Mouse (Mus musculus): ENCODE results near the gene Tmem178. TPM values are rescaled to one million over a fixed set of nuclear protein-coding genes. Genes with fewer than 3 reads are reported as not detected.

Tmem178 gene
- polyA plus RNA-seq, 1 experiment from 2014 or later, result 7.0 TPM

- Histone ChIP-seq H3K9ac (no peak overlapping the region), H3K27me3 (no peaks in the 10 kb centered on the region), H3K27ac (no peak overlapping the region), H3K36me3 (no peaks in the 10 kb centered on the region), H3K4me1 (peaks cover 14% of the 10 kb centered on the region), H3K4me3 (no peak overlapping the region), H3K4me2 (no peak overlapping the region), H3K9me3 (no peaks in the 10 kb centered on the region)
- ATAC-seq (ENCODE audit: insufficient number of reproducible peaks, low FRiP score, low TSS enrichment, low read depth), result no peak
- WGBS, result 45% methylated on average over 18 of the region's 18 CpGs
Observed at GRCm38 (mm10) chr17:80969643-80970619, 25.5 kb downstream of the Tmem178 start.

GRCm38 (mm10) chr17:80970716-80971115 is 26.3 kb downstream of the Tmem178 start:
- 62% methylated on average over 10 of the region's 10 CpGs for WGBS
- H3K4me3 ChIP-seq, result no peak overlapping the region
- no peak overlapping the region for H3K27ac ChIP-seq
- H3K9ac ChIP-seq, result no peak overlapping the region
- peaks cover 14% of the 10 kb centered on the region for H3K4me1 ChIP-seq
- H3K27me3 ChIP-seq, result no peaks in the 10 kb centered on the region
- no peak for ATAC-seq (ENCODE audit: insufficient number of reproducible peaks, low FRiP score, low TSS enrichment, low read depth)
- no peaks in the 10 kb centered on the region for H3K36me3 ChIP-seq
- H3K9me3 ChIP-seq, result no peaks in the 10 kb centered on the region
- no peak overlapping the region for H3K4me2 ChIP-seq

GRCm38 (mm10) chr17:80972891-80973290 is 28.5 kb downstream of the Tmem178 start:
- H3K27me3 ChIP-seq, result no peaks in the 10 kb centered on the region
- peaks cover 14% of the 10 kb centered on the region for H3K4me1 ChIP-seq
- ATAC-seq (ENCODE audit: insufficient number of reproducible peaks, low FRiP score, low TSS enrichment, low read depth), result no peak
- no peak overlapping the region for H3K4me2 ChIP-seq
- H3K9me3 ChIP-seq, result no peaks in the 10 kb centered on the region
- H3K36me3 ChIP-seq, result no peaks in the 10 kb centered on the region
- H3K27ac ChIP-seq, result no peak overlapping the region
- H3K4me3 ChIP-seq, result no peak overlapping the region
- WGBS, result 79% methylated on average over 7 of the region's 7 CpGs
- no peak overlapping the region for H3K9ac ChIP-seq

- H3K27ac ChIP-seq, result no peak overlapping the region
- H3K4me3 ChIP-seq, result no peak overlapping the region
- WGBS, result 77% methylated on average over 5 of the region's 5 CpGs
- H3K9me3 ChIP-seq, result no peaks in the 10 kb centered on the region
- no peaks in the 10 kb centered on the region for H3K36me3 ChIP-seq
- no peaks in the 10 kb centered on the region for H3K27me3 ChIP-seq
- H3K4me2 ChIP-seq, result no peak overlapping the region
- no peaks in the 10 kb centered on the region for H3K4me1 ChIP-seq
- H3K9ac ChIP-seq, result no peak overlapping the region
- no peak for ATAC-seq (ENCODE audit: insufficient number of reproducible peaks, low FRiP score, low TSS enrichment, low read depth)
Observed at GRCm38 (mm10) chr17:80977245-80977644, 32.8 kb downstream of the Tmem178 start.

GRCm38 (mm10) chr17:80980096-80980495 is 35.7 kb downstream of the Tmem178 start:
- no peak overlapping the region for H3K9ac ChIP-seq
- H3K4me2 ChIP-seq, result no peak overlapping the region
- WGBS, result 84% methylated on average over 10 of the region's 10 CpGs
- no peaks in the 10 kb centered on the region for H3K9me3 ChIP-seq
- H3K36me3 ChIP-seq, result no peaks in the 10 kb centered on the region
- no peaks in the 10 kb centered on the region for H3K27me3 ChIP-seq
- no peaks in the 10 kb centered on the region for H3K4me1 ChIP-seq
- no peak overlapping the region for H3K27ac ChIP-seq
- H3K4me3 ChIP-seq, result no peak overlapping the region
- no peak for ATAC-seq (ENCODE audit: insufficient number of reproducible peaks, low FRiP score, low TSS enrichment, low read depth)

GRCm38 (mm10) chr17:80981721-80982411 is 37.4 kb downstream of the Tmem178 start:
- no peak for ATAC-seq (ENCODE audit: insufficient number of reproducible peaks, low FRiP score, low TSS enrichment, low read depth)
- H3K4me2 ChIP-seq, result 0 out of 2 replicates have a peak overlapping the region, but pooled peaks have one; percentile 2
- H3K27ac ChIP-seq, result peak overlapping the region; percentile 6
- no peaks in the 10 kb centered on the region for H3K9me3 ChIP-seq
- no peak overlapping the region for H3K9ac ChIP-seq
- 62% methylated on average over 12 of the region's 12 CpGs for WGBS
- no peaks in the 10 kb centered on the region for H3K27me3 ChIP-seq
- H3K4me3 ChIP-seq, result no peak overlapping the region
- no peaks in the 10 kb centered on the region for H3K36me3 ChIP-seq
- H3K4me1 ChIP-seq, result no peaks in the 10 kb centered on the region

- no peak for ATAC-seq (ENCODE audit: insufficient number of reproducible peaks, low FRiP score, low TSS enrichment, low read depth)
- WGBS, result 6% methylated on average over 8 of the region's 8 CpGs
- no peaks in the 10 kb centered on the region for H3K27me3 ChIP-seq
- no peaks in the 10 kb centered on the region for H3K9me3 ChIP-seq
- H3K4me2 ChIP-seq, result 0 out of 2 replicates have a peak overlapping the region, but pooled peaks have one; percentile 2
- no peaks in the 10 kb centered on the region for H3K4me1 ChIP-seq
- H3K36me3 ChIP-seq, result no peaks in the 10 kb centered on the region
- no peak overlapping the region for H3K4me3 ChIP-seq
- H3K9ac ChIP-seq, result no peak overlapping the region
- H3K27ac ChIP-seq, result peak overlapping the region; percentile 6; the same call in 1 of the 2 replicates
Observed at GRCm38 (mm10) chr17:80982412-80982787, 38.0 kb downstream of the Tmem178 start.

GRCm38 (mm10) chr17:80982976-80983375 is 38.5 kb downstream of the Tmem178 start:
- Histone ChIP-seq H3K27me3 (no peaks in the 10 kb centered on the region), H3K4me3 (no peak overlapping the region), H3K9me3 (no peaks in the 10 kb centered on the region), H3K4me2 (no peak overlapping the region), H3K9ac (no peak overlapping the region), H3K36me3 (no peaks in the 10 kb centered on the region), H3K27ac (no peak overlapping the region), H3K4me1 (no peaks in the 10 kb centered on the region)
- ATAC-seq (ENCODE audit: insufficient number of reproducible peaks, low FRiP score, low TSS enrichment, low read depth), result no peak
- 69% methylated on average over 10 of the region's 10 CpGs for WGBS

- Histone ChIP-seq H3K36me3 (no peaks in the 10 kb centered on the region), H3K4me3 (no peak overlapping the region), H3K27me3 (no peaks in the 10 kb centered on the region), H3K4me2 (no peak overlapping the region), H3K27ac (no peak overlapping the region), H3K9ac (no peak overlapping the region), H3K9me3 (no peaks in the 10 kb centered on the region), H3K4me1 (no peaks in the 10 kb centered on the region)
- 64% methylated on average over 8 of the region's 8 CpGs for WGBS
- no peak for ATAC-seq (ENCODE audit: insufficient number of reproducible peaks, low FRiP score, low TSS enrichment, low read depth)
Observed at GRCm38 (mm10) chr17:80991535-80992127, 47.2 kb downstream of the Tmem178 start.

GRCm38 (mm10) chr17:80997226-80997625 is 52.8 kb downstream of the Tmem178 start:
- 60% methylated on average over 2 of the region's 2 CpGs for WGBS
- no peaks in the 10 kb centered on the region for H3K36me3 ChIP-seq
- H3K4me1 ChIP-seq, result no peaks in the 10 kb centered on the region; the same call in none of the 2 replicates
- no peak overlapping the region for H3K27ac ChIP-seq
- no peak overlapping the region for H3K4me2 ChIP-seq
- ATAC-seq (ENCODE audit: insufficient number of reproducible peaks, low FRiP score, low TSS enrichment, low read depth), result no peak
- no peak overlapping the region for H3K9ac ChIP-seq
- H3K9me3 ChIP-seq, result no peaks in the 10 kb centered on the region
- no peaks in the 10 kb centered on the region for H3K27me3 ChIP-seq
- no peak overlapping the region for H3K4me3 ChIP-seq

- Histone ChIP-seq H3K9me3 (no peaks in the 10 kb centered on the region), H3K4me1 (peaks cover 5% of the 10 kb centered on the region), H3K27ac (no peak overlapping the region), H3K27me3 (no peaks in the 10 kb centered on the region), H3K9ac (no peak overlapping the region), H3K36me3 (no peaks in the 10 kb centered on the region), H3K4me3 (no peak overlapping the region), H3K4me2 (no peak overlapping the region)
- no peak for ATAC-seq (ENCODE audit: insufficient number of reproducible peaks, low FRiP score, low TSS enrichment, low read depth)
- WGBS, result 33% methylated on average over 6 of the region's 6 CpGs
Observed at GRCm38 (mm10) chr17:80998958-80999357, 54.5 kb downstream of the Tmem178 start.

- no peak for ATAC-seq (ENCODE audit: insufficient number of reproducible peaks, low FRiP score, low TSS enrichment, low read depth)
- Histone ChIP-seq H3K4me1 (peaks cover 5% of the 10 kb centered on the region), H3K9ac (no peak overlapping the region), H3K4me3 (no peak overlapping the region), H3K27me3 (no peaks in the 10 kb centered on the region), H3K9me3 (no peaks in the 10 kb centered on the region), H3K36me3 (no peaks in the 10 kb centered on the region), H3K4me2 (no peak overlapping the region), H3K27ac (no peak overlapping the region)
- 71% methylated on average over 12 of the region's 12 CpGs for WGBS
Observed at GRCm38 (mm10) chr17:81001010-81001409, 56.6 kb downstream of the Tmem178 start.
